Mouse (Mus musculus): ENCODE measurements at regions not wholly inside any gene's neighbourhood (a gene's known extent, or its start where the extent isn't known, plus 50 kb on each side); places are given as distances from the start of the nearest gene placed in this dataset.

- DNase-seq (ENCODE audit: low read depth, low spot score), result no peak
Measured at GRCm38 (mm10) chr1:30061242-30061641, 812.5 kb downstream of the Phf3 start.

GRCm38 (mm10) chr1:30060806-30061205 lies 812.9 kb downstream of the Phf3 start:
- DNase-seq (ENCODE audit: low read depth, low spot score), result peak; percentile 37

GRCm38 (mm10) chr1:30017596-30017995 lies 856.1 kb downstream of the Phf3 start:
- DNase-seq (ENCODE audit: low read depth, low spot score), result peak; percentile 57

- no peak for DNase-seq (ENCODE audit: low read depth, low spot score)
Measured at GRCm38 (mm10) chr1:30008757-30009340, 864.9 kb downstream of the Phf3 start.

All from brain, embryonic 18.5 days (tissue).